Mouse (Mus musculus) T-helper 2 cell (primary cell): Measurements from ENCODE around the gene Mink1.

ENCODE experiments used
- in situ Hi-C: fragments of 300-600 bp; cut with MboI, MseI; formaldehyde crosslinking; loops from one replicate; pipeline ENCODE4 v1.15.1; 2025; ENCODE audit warnings: high pct_unique_total_duplicates

Gene Mink1

DNA sequence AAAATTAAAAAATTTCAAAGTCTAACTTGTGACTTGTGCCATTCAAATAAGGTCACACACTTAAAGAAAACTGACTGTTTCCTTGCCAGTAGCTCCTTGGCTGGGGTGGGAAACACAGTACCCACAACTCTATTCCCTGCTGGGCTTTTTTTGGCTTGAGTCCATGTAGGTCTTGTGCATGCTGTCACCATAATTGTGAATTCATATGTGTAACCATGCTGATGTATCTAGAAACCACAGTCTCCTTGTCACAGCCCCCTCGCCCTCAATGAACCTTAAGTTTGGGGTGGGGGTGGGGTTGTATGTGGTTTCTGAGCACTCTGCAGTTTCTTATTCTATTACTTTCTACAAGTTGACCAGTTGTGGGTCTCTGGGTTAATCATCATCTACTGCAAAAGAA, 29.1 kb downstream of the Mink1 start:
- in situ Hi-C loops = no loop called here

DNA sequence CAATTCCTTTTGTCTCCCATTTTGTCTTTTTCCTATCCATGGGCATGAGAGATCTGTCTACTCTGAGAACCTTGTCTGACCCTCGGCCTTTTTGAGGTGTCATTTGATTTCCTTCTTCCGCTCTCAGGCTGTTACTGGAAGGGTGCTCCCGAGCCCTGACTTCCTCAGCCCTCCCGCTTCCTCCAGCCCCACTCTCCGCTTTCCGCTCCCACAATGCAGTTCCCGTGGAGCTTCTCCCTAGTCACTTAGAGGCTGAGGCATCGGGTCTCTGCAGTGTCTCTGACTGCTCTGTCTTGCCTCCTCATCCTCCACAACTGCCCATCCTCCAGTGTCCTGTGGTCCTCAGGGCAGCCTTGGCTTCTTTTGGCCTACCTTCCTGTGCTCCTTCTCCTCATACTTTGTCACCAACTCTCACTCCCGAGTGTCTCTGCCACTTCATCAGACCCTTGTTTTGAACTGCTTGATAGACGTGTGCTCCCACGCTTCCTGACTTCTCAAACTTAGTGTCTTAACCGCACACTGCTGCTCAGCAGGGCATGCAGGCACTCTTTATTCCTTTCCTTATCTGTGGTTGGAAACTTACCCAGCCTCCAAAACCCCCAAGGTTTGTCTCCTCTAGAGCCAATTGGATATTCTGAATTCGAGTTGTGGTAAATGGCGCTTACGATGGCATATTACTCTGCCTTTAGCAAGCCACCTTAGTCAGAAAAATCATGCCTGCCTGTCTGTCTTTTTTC, 31.7 kb downstream of the Mink1 start:
- in situ Hi-C loops = no loop called here

DNA sequence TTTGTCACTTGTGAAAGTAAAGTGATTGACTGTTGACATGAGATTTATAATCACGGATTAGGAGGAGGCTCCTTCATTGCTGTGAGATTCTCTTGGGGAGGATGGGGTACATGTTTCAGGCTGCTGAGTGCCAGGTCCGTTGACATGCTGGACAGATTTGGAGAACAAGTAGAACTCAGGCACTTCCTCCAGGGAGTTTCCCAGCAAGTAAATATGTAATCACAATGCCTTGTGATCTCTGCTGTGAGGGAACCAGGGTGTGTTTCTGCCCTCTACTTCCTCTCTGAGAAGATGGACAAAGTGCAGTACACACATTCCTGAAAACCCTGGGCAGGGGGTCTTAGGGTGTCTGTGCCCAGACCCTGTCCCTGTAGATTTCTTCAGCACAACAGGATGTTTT, 33.0 kb downstream of the Mink1 start:
- in situ Hi-C loops = no loop called here

- in situ Hi-C loops = no loop called here
Observed at GRCm38 (mm10) chr11:70596094-70596493, 33.4 kb downstream of the Mink1 start.

GRCm38 (mm10) chr11:70597301-70597700, 34.6 kb downstream of the Mink1 start:
- in situ Hi-C loops = no loop called here

DNA sequence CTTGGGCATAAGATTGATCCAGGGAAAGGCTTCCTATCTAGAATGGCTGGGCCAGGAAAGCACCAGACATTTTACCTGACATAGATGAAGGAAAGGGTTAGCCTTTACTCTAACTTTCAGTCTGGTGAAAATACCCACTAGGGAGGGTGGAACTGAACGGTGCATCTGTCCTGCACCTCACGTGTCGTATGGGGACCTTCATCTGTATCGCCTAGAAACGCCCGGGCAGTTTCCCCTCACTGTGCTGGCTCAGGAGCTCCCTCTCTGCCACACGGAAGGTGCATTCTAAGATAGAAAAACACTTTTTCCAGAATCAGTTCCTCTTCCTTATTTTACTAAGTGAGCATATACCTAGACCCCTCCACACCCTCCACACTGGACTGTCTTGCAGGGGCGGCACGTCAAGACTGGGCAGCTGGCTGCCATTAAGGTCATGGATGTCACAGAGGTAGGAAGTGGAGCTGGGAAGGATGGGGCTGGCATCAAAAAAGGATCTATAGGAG, 35.8 kb downstream of the Mink1 start:
- in situ Hi-C loops = no loop called here

DNA sequence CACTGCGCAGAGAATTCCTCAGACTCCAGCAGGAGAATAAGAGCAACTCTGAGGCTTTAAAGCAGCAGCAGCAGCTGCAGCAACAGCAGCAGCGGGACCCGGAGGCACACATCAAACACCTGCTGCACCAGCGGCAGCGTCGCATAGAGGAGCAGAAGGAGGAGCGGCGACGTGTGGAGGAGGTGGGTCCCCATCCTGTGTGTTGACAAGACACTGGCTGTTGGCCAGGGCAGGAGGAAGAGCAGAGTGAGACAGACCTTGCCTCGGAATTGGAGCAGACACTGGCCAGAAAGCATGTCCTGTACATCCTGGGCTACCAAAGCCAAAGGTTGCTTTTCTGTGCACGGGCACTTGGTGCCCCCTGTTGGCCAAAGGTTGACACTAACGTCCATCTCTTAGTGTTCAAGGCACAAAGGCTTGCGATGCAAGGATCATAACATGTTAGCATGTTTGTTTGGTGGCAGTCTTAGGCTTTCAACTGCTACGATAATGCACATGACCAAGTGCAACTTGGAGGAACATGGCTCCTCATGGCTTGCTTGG, 42.4 kb downstream of the Mink1 start:
- in situ Hi-C loops = loop anchor here (5.0 kb wide), 2 partner anchors 63 to 193 kb away; partner anchors contain the start of genes Pelp1 and Pld2

DNA sequence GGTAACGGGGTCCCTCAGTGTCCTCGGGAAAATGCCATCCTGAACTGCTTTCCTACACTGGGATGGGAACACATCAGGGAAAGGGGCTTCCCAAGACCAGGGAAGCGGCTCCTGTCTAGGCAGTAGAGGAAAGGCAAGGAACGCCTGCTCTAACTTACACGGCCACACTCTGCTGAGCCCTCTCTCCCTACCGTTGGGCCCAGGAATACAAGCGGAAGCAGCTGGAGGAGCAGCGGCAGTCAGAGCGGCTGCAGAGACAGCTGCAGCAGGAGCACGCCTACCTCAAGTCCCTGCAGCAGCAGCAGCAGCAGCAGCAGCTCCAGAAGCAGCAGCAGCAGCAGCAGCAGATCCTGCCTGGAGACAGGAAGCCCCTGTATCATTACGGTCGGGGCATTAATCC, 44.0 kb downstream of the Mink1 start:
- in situ Hi-C loops = loop anchor here (5.0 kb wide), 2 partner anchors 64 to 194 kb away; partner anchors contain the start of genes Pelp1 and Pld2

GRCm38 (mm10) chr11:70607611-70608010, 44.9 kb downstream of the Mink1 start:
- in situ Hi-C loops = loop anchor here (5.0 kb wide), 2 partner anchors 65 to 195 kb away; partner anchors contain the start of genes Pelp1 and Pld2

GRCm38 (mm10) chr11:70608381-70609066, 45.8 kb downstream of the Mink1 start:
- in situ Hi-C loops = loop anchor here (5.0 kb wide), 2 partner anchors 66 to 196 kb away; partner anchors contain the start of genes Pelp1 and Pld2

GRCm38 (mm10) chr11:70610752-70611151, 48.1 kb downstream of the Mink1 start:
- in situ Hi-C loops = no loop called here

DNA sequence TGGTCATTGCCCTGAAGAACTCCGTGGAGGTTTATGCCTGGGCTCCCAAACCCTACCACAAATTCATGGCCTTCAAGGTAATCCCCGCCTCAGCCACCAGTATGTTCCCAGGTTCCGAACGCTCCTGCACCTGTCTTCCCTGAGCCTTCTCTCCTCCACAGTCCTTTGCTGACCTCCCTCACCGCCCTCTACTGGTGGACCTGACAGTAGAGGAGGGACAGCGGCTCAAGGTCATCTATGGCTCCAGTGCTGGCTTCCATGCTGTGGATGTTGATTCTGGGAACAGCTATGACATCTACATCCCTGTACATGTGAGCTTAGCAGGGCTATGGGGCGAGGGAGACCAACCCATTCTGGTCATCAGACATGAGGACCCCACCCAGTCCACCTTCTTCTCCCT, 49.8 kb downstream of the Mink1 start:
- in situ Hi-C loops = no loop called here

- in situ Hi-C loops = no loop called here
Observed at GRCm38 (mm10) chr11:70615074-70615473, 52.4 kb downstream of the Mink1 start.

- in situ Hi-C loops = no loop called here
Observed at GRCm38 (mm10) chr11:70615516-70616093, 52.9 kb downstream of the Mink1 start, which contains the start of gene 4930544D05Rik. Gene 4930544D05Rik (plus strand): TSS chr11:70615848.

- in situ Hi-C loops = no loop called here
Observed at GRCm38 (mm10) chr11:70619101-70619500, 56.4 kb downstream of the Mink1 start, which contains the start of gene Chrne. Gene Chrne (minus strand): TSS chr11:70619216.

DNA sequence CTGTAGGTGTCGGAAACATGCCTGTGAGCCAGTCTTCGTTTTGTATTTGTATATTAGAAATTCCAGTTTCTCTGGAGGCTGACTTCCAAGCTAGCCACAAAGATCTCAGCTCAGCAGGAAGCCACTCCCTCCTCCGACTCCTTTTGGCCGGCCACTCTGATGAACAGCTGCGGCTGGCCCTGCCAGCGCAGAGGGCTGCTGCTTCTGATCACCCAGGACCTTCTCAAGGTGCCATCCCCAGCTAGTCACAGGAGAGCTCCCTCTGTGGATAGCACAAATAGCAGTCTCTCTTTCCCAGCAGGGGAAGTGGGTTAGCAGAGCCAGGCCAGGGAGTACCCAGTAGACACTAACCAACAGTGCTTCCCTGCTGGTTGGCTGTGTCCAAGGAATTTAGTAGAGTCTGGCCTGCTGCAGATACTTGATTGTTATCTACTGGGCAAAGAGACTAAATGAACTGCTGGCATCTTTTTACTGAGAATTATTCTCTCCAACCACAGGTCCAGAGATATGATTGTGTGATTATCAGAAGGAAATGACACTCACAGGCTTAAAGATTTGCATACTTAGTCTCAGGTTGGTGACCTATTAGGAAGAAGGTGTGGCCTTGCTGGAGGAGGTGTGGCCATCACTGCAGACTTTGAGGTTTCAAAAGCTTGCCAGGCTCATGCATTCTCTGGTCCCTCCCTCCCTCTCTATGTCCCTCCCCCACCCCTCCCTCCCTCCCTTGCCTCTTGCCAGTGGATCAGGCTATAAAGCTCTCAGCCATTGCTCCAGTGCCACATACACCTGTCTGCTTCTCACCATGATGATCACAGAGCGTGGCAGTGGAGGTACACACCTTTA, 59.5 kb downstream of the Mink1 start:
- in situ Hi-C loops = no loop called here

DNA sequence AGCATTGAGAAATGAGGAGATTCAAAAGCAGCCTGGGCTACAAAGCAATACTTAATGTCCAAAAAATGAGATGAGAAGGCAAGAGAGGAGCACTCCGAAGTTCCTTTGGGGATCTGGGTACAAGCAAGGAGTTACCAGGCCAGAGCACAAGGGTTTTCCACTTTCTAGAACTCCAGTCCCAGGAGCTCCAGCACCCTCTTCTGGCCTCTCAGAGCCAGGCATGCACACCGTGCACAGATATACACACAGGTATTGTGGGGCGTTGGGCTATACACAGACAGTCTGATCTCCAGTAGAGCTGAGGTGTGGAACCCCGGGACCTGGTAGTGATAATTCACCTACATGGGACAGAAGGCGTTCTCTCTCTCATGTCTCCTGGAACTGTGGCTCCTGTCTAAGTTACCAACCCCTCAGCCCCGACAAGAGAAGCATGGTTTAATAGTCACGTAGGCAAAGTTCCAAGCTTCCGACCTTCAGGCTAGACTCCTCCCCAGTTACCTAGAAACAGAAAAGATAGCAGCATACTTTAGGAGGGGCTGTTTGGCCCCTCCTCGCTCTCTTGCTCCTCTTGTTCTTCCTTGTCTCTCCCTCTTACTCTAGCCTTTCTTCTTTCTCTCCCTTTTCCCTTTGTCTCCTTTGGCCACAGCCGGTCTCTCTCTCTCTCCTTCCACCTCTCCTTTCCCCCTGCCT, 60.5 kb downstream of the Mink1 start:
- in situ Hi-C loops = no loop called here

DNA sequence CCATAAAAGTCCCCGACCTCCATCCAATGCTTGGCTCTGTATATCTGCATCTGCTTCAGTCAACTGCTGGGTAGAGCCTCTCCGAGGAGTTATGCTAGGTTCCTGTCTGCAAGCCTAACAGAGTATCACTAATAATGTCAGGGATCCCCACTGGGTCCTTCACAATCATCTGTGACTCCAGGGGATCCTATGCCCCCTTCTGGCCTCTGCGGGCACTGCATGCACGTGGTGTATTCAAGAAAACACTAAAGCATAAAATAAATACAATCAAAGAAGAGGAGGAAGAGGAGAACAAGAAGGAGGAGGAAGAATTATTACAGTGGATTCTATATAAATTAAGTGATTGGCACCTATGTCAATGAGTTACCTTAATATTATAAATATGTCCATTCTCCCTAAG, 62.8 kb downstream of the Mink1 start:
- in situ Hi-C loops = no loop called here

DNA sequence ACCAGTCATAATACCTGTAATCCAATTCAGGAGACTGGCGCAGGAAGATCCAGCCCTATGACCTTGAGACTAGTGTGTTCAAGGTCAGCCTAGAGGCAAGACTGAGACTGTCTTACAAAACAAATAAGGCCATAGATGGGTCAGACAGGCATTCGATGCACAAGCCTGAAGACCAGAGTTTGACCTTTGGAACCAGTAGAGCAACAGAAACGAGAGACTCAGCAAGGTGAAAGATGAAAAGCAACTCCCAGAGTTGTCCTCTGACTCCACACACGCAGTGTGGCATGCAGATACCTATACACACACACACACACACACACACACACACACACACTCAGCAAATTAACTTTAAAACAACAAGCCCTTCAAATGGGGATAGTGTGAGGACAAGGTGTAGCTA, 64.2 kb downstream of the Mink1 start:
- in situ Hi-C loops = no loop called here

GRCm38 (mm10) chr11:70628431-70628830, 65.8 kb downstream of the Mink1 start:
- in situ Hi-C loops = no loop called here
